Mouse (Mus musculus) T-helper 2 cell (primary cell): ENCODE data around the gene Slc16a2.
"Not testable (repeated sequence)": the region's sequence is repeated elsewhere in the genome, so short reads cannot be mapped to it uniquely, and the experiment has no call there.

ENCODE experiments used
- in situ Hi-C: fragments of 300-600 bp; cut with MboI, MseI; formaldehyde crosslinking; loops from one replicate; pipeline ENCODE4 v1.15.1; 2025; ENCODE audit warnings: high pct_unique_total_duplicates

Gene Slc16a2

GRCm38 (mm10) chrX:103734041-103734625 lies 87.7 kb downstream of the Slc16a2 start:
- in situ Hi-C loops, result loop anchor here (10.0 kb wide), 1 partner anchor 1181 kb away; no protein-coding TSS in a partner anchor

GRCm38 (mm10) chrX:103733091-103733490 lies 88.7 kb downstream of the Slc16a2 start:
- in situ Hi-C loops, result loop anchor here (10.0 kb wide), 1 partner anchor 1182 kb away; no protein-coding TSS in a partner anchor

- in situ Hi-C loops, result loop anchor here (10.0 kb wide), 1 partner anchor 1183 kb away; no protein-coding TSS in a partner anchor
Measured at GRCm38 (mm10) chrX:103732033-103732703, 89.6 kb downstream of the Slc16a2 start.

- in situ Hi-C loops, result no loop called here
Measured at GRCm38 (mm10) chrX:103722437-103722836, 99.3 kb downstream of the Slc16a2 start.

GRCm38 (mm10) chrX:103719618-103720185 lies 102.1 kb downstream of the Slc16a2 start:
- in situ Hi-C loops, result no loop called here

GRCm38 (mm10) chrX:103712922-103713321 lies 108.9 kb downstream of the Slc16a2 start:
- in situ Hi-C loops, result no loop called here

GRCm38 (mm10) chrX:103709671-103710070 lies 112.1 kb downstream of the Slc16a2 start:
- in situ Hi-C loops, result no loop called here

GRCm38 (mm10) chrX:103708592-103708991 lies 113.2 kb downstream of the Slc16a2 start:
- in situ Hi-C loops, result no loop called here

GRCm38 (mm10) chrX:103704611-103705010 lies 117.2 kb downstream of the Slc16a2 start:
- in situ Hi-C loops, result no loop called here

GRCm38 (mm10) chrX:103704024-103704423 lies 117.8 kb downstream of the Slc16a2 start:
- in situ Hi-C loops, result no loop called here

GRCm38 (mm10) chrX:103697796-103698195 lies 124.0 kb downstream of the Slc16a2 start:
- in situ Hi-C loops, result no loop called here

- in situ Hi-C loops, result no loop called here
Measured at GRCm38 (mm10) chrX:103696081-103696519, 125.7 kb downstream of the Slc16a2 start.

GRCm38 (mm10) chrX:103695165-103695996 lies 126.4 kb downstream of the Slc16a2 start:
- in situ Hi-C loops, result no loop called here

- in situ Hi-C loops, result no loop called here
Measured at GRCm38 (mm10) chrX:103694787-103695164, 127.0 kb downstream of the Slc16a2 start.

GRCm38 (mm10) chrX:103694381-103694780 lies 127.4 kb downstream of the Slc16a2 start:
- in situ Hi-C loops, result no loop called here

GRCm38 (mm10) chrX:103692916-103693315 lies 128.9 kb downstream of the Slc16a2 start:
- in situ Hi-C loops, result no loop called here

GRCm38 (mm10) chrX:103688551-103688950 lies 133.2 kb downstream of the Slc16a2 start:
- in situ Hi-C loops, result no loop called here

- in situ Hi-C loops, result no loop called here
Measured at GRCm38 (mm10) chrX:103674674-103675073, 147.1 kb downstream of the Slc16a2 start.

- in situ Hi-C loops, result no loop called here
Measured at GRCm38 (mm10) chrX:103673761-103674160, 148.0 kb downstream of the Slc16a2 start.

GRCm38 (mm10) chrX:103670245-103670644 lies 151.5 kb downstream of the Slc16a2 start:
- in situ Hi-C loops, result no loop called here

GRCm38 (mm10) chrX:103664445-103664844 lies 157.3 kb downstream of the Slc16a2 start:
- in situ Hi-C loops, result not testable (repeated sequence)

GRCm38 (mm10) chrX:103658985-103659384 lies 162.8 kb downstream of the Slc16a2 start:
- in situ Hi-C loops, result loop anchor here (5.0 kb wide), 1 partner anchor 83 kb away; no protein-coding TSS in a partner anchor
